In the genomic region with DNA sequence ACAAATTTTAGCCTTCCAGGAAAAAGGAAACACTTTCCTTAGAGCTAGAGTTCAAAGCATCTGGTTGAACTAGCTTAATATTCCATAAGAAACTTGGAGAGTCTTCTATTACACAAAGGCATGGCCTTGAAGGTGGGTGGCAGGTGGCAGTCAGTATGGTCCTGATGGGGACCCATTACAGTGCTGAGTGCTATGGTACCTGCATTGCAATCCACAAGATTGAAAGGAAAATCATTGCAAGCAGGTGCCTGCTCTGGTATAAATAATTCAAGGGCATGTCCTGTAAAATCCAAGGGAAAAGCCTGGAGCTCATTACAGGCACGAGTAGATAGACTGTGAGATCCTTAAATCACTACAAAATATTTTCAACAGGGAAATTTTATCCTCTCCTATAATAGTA, we compare ENCODE assay signal across 29 mouse cellular contexts.
DNase-seq lines count a peak whose midpoint lies in the region; ATAC-seq and TF ChIP-seq lines count a peak whose summit lies in the region.
"Had no signal": no experiment of that assay in that cellular context is flagged by ENCODE, and none has a peak within 500 bp of the region (broad histone marks: within the 10 kb centered on the region; RNA-seq: fewer than 3 reads in every experiment).

No protein-coding gene starts in this region.

- 0 out of 2 replicates have a peak, but pooled peaks have one; percentile 37 for ATAC-seq in midbrain, embryonic 13.5 days
- no peak for ATAC-seq in midbrain, embryonic 11.5 days (ENCODE audit: low FRiP score)
- 0 out of 2 replicates have a peak, but pooled peaks have one; percentile 51 for ATAC-seq in midbrain, embryonic 16.5 days
- ATAC-seq in midbrain, postnatal 0 days (ENCODE audit: low FRiP score): no peak
- 0 out of 2 replicates have a peak, but pooled peaks have one; percentile 43 for ATAC-seq in neural tube, embryonic 13.5 days (ENCODE audit: low read depth)
- ATAC-seq: activated CD4-positive, CD25-positive, alpha-beta regulatory T cell, adult 4 months; CD4-positive, CD25-positive, alpha-beta regulatory T cell, adult 4 months; forebrain, embryonic 14.5 days; Patski had no signal

- no peak for TF ChIP-seq CTCF in midbrain, postnatal 0 days (IDR thresholded peaks at IDR 0.05)

- no peak overlapping the region for H3K4me3 ChIP-seq in midbrain, embryonic 13.5 days (replicated peaks)
- no peak overlapping the region for H3K4me3 ChIP-seq in midbrain, embryonic 11.5 days (ENCODE audit: low read depth, low read length)
- H3K4me3 ChIP-seq in midbrain, embryonic 16.5 days (ENCODE audit: low read depth, low read length): no peak overlapping the region
- H3K4me3 ChIP-seq in midbrain, postnatal 0 days (ENCODE audit: low read depth, low read length): no peak overlapping the region
- no peak overlapping the region for H3K4me3 ChIP-seq in neural tube, embryonic 13.5 days
- H3K4me3 ChIP-seq: embryonic facial prominence, embryonic 13.5 days; embryonic facial prominence, embryonic 15.5 days; erythroblast, embryonic 14.5 days; forebrain, embryonic 10.5 days; forebrain, embryonic 12.5 days had no signal

- no peak overlapping the region for H3K9ac ChIP-seq in midbrain, embryonic 13.5 days (replicated peaks)
- no peak overlapping the region for H3K9ac ChIP-seq in midbrain, embryonic 11.5 days (ENCODE audit: low read length)
- no peak overlapping the region for H3K9ac ChIP-seq in midbrain, embryonic 16.5 days (ENCODE audit: low read depth, low read length)
- H3K9ac ChIP-seq in midbrain, postnatal 0 days (replicated peaks; ENCODE audit: low read length, poor library complexity, severe bottlenecking): no peak overlapping the region
- no peak overlapping the region for H3K9ac ChIP-seq in neural tube, embryonic 13.5 days
- H3K9ac ChIP-seq: embryonic facial prominence, embryonic 13.5 days; embryonic facial prominence, embryonic 15.5 days; forebrain, embryonic 12.5 days had no signal

- H3K4me2 ChIP-seq in midbrain, embryonic 13.5 days (replicated peaks): no peak overlapping the region
- no peak overlapping the region for H3K4me2 ChIP-seq in midbrain, embryonic 11.5 days
- no peak overlapping the region for H3K4me2 ChIP-seq in midbrain, embryonic 16.5 days (ENCODE audit: low read length)
- H3K4me2 ChIP-seq in midbrain, postnatal 0 days (ENCODE audit: low read depth, low read length, poor library complexity, severe bottlenecking): no peak overlapping the region
- no peak overlapping the region for H3K4me2 ChIP-seq in neural tube, embryonic 13.5 days
- H3K4me2 ChIP-seq: embryonic facial prominence, embryonic 13.5 days; embryonic facial prominence, embryonic 15.5 days; forebrain, embryonic 12.5 days had no signal

- H3K4me1 ChIP-seq in midbrain, embryonic 13.5 days (replicated peaks): no peaks in the 10 kb centered on the region
- no peaks in the 10 kb centered on the region for H3K4me1 ChIP-seq in midbrain, embryonic 11.5 days (ENCODE audit: control insufficient read depth, insufficient read depth, low read length)
- peaks cover 2% of the 10 kb centered on the region; the same call in 1 of the 2 replicates for H3K4me1 ChIP-seq in midbrain, embryonic 16.5 days (ENCODE audit: control insufficient read depth, insufficient read depth, low read length)
- H3K4me1 ChIP-seq in midbrain, postnatal 0 days (ENCODE audit: insufficient read depth, low read length): no peaks in the 10 kb centered on the region
- no peaks in the 10 kb centered on the region for H3K4me1 ChIP-seq in neural tube, embryonic 13.5 days (replicated peaks)
- H3K4me1 ChIP-seq: embryonic facial prominence, embryonic 13.5 days; embryonic facial prominence, embryonic 15.5 days; forebrain, embryonic 10.5 days; forebrain, embryonic 12.5 days had no signal

- no peaks in the 10 kb centered on the region for H3K9me3 ChIP-seq in midbrain, embryonic 13.5 days
- H3K9me3 ChIP-seq in midbrain, embryonic 11.5 days (ENCODE audit: control insufficient read depth, low read length): no peaks in the 10 kb centered on the region
- no peaks in the 10 kb centered on the region for H3K9me3 ChIP-seq in midbrain, embryonic 16.5 days (replicated peaks; ENCODE audit: control insufficient read depth, low read length, poor library complexity, severe bottlenecking)
- H3K9me3 ChIP-seq in midbrain, postnatal 0 days (ENCODE audit: low read length): no peaks in the 10 kb centered on the region
- H3K9me3 ChIP-seq in neural tube, embryonic 13.5 days: no peaks in the 10 kb centered on the region
- H3K9me3 ChIP-seq: embryonic facial prominence, embryonic 13.5 days; embryonic facial prominence, embryonic 15.5 days; forebrain, embryonic 10.5 days; forebrain, embryonic 12.5 days; G1E had no signal

- 53% methylated on average over 1 of the region's 1 CpGs for WGBS in midbrain, embryonic 13.5 days
- WGBS in midbrain, embryonic 11.5 days: 70% methylated on average over 1 of the region's 1 CpGs
- WGBS in midbrain, embryonic 16.5 days: 48% methylated on average over 1 of the region's 1 CpGs
- 46% methylated on average over 1 of the region's 1 CpGs for WGBS in midbrain, postnatal 0 days
- WGBS in neural tube, embryonic 13.5 days: 30% methylated on average over 1 of the region's 1 CpGs

- no peaks in the 10 kb centered on the region for H3K27me3 ChIP-seq in midbrain, embryonic 13.5 days
- no peaks in the 10 kb centered on the region for H3K27me3 ChIP-seq in midbrain, embryonic 11.5 days (ENCODE audit: control insufficient read depth, insufficient read depth, low read length)
- H3K27me3 ChIP-seq in midbrain, embryonic 16.5 days (ENCODE audit: control insufficient read depth, insufficient read depth, low read depth, low read length): no peaks in the 10 kb centered on the region
- no peaks in the 10 kb centered on the region for H3K27me3 ChIP-seq in midbrain, postnatal 0 days (ENCODE audit: insufficient read depth, low read length)
- H3K27me3 ChIP-seq in neural tube, embryonic 13.5 days: no peaks in the 10 kb centered on the region
- H3K27me3 ChIP-seq: CH12.LX; embryonic facial prominence, embryonic 13.5 days; embryonic facial prominence, embryonic 15.5 days; forebrain, embryonic 12.5 days; Patski had no signal

- H3K27ac ChIP-seq in midbrain, embryonic 13.5 days: no peak overlapping the region
- no peak overlapping the region for H3K27ac ChIP-seq in midbrain, embryonic 11.5 days (ENCODE audit: low read depth, low read length)
- no peak overlapping the region for H3K27ac ChIP-seq in midbrain, embryonic 16.5 days (ENCODE audit: low read length)
- no peak overlapping the region for H3K27ac ChIP-seq in midbrain, postnatal 0 days (ENCODE audit: low read depth, low read length)
- no peak overlapping the region for H3K27ac ChIP-seq in neural tube, embryonic 13.5 days (replicated peaks)
- H3K27ac ChIP-seq: embryonic facial prominence, embryonic 13.5 days; embryonic facial prominence, embryonic 15.5 days; forebrain, embryonic 10.5 days; forebrain, embryonic 12.5 days had no signal

- DNase-seq in midbrain, embryonic 11.5 days (ENCODE audit: low spot score, missing footprints): no peak
- no peak for DNase-seq in midbrain, postnatal 0 days (ENCODE audit: low spot score)
- DNase-seq in neural tube, embryonic 10.5 days (ENCODE audit: extremely low spot score, low spot score): no peak
- DNase-seq in lung, adult 18-20 months: no peak
- DNase-seq: adrenal gland, adult 8-10 months; adrenal gland, postnatal 14 days; adrenal gland, postnatal 36 days; B cell, adult 2 months; cerebellum, adult 11 months; cerebellum, adult 18-20 months; cerebellum, adult 8-10 months; cerebellum, adult 9-11 months; cerebellum, postnatal 14 days; cerebellum, postnatal 36 days; embryo, embryonic 11 days had no signal

- H3K36me3 ChIP-seq in midbrain, embryonic 13.5 days: no peaks in the 10 kb centered on the region
- H3K36me3 ChIP-seq in midbrain, embryonic 11.5 days (ENCODE audit: control insufficient read depth, insufficient read depth, low read length): no peaks in the 10 kb centered on the region
- H3K36me3 ChIP-seq in midbrain, embryonic 16.5 days (ENCODE audit: control insufficient read depth, insufficient read depth, low read length): no peaks in the 10 kb centered on the region
- no peaks in the 10 kb centered on the region for H3K36me3 ChIP-seq in midbrain, postnatal 0 days (ENCODE audit: insufficient read depth, low read length)
- H3K36me3 ChIP-seq in neural tube, embryonic 13.5 days: no peaks in the 10 kb centered on the region
- H3K36me3 ChIP-seq: embryonic facial prominence, embryonic 13.5 days; embryonic facial prominence, embryonic 15.5 days; forebrain, embryonic 10.5 days; forebrain, embryonic 12.5 days; G1E had no signal

Comparison
In these comparisons a context has a peak if more than half of its experiments do, and no peak if none do; other contexts are left out.
1. ATAC-seq: peak in midbrain, embryonic 13.5 days (single experiment), midbrain, embryonic 16.5 days (single experiment) and neural tube, embryonic 13.5 days (single experiment); none in midbrain, embryonic 11.5 days (single experiment) and midbrain, postnatal 0 days (single experiment).